Mouse (Mus musculus) CH12.LX (cell line): ENCODE data around the gene Krt18. TPM values are rescaled to one million over a fixed set of nuclear protein-coding genes. Genes with fewer than 3 reads are reported as not detected.
"Not testable (repeated sequence)": the region's sequence is repeated elsewhere in the genome, so short reads cannot be mapped to it uniquely, and the experiment has no call there.

Experiments
- DNase-seq: peaks from one replicate; pipeline ENCODE4 v3.0.0-alpha.2; 2013; ENCODE audit errors: extremely low read depth
- H3K27ac ChIP-seq: 2 replicates; pipeline ENCODE4 v1.5.1; 2012; ENCODE audit warnings: low read depth, mild to moderate bottlenecking, control low read depth, moderate library complexity; ENCODE audit not compliant: insufficient read depth
- H3K27me3 ChIP-seq: replicated peaks from 2 replicates; pipeline ENCODE3; 2012; ENCODE audit warnings: inconsistent platforms
- H3K36me3 ChIP-seq, 2 experiments: replicated peaks in 1 of 2; 2 replicates each; pipeline versions ENCODE3 to v1.6.1; 2012; ENCODE audit warnings: inconsistent platforms in 1 of 2, low read length in 1 of 2, mild to moderate bottlenecking in 1 of 2, mixed read lengths in 1 of 2, moderate library complexity in 1 of 2; ENCODE audit not compliant: control insufficient read depth in 1 of 2, insufficient read depth in 1 of 2
- H3K4me1 ChIP-seq, 2 experiments: 2 replicates each; pipeline ENCODE4 v1.6.1; 2012; ENCODE audit warnings: inconsistent platforms in 1 of 2, moderate library complexity in 1 of 2; ENCODE audit not compliant: insufficient read depth in 2 of 2, control insufficient read depth in 1 of 2
- H3K4me2 ChIP-seq: 2 replicates; pipeline ENCODE4 v1.6.1; 2012; ENCODE audit warnings: low read depth, mild to moderate bottlenecking, control low read depth; ENCODE audit not compliant: poor library complexity, insufficient read depth, severe bottlenecking
- H3K4me3 ChIP-seq, 3 experiments: fragments of 150-350 bp in 1 of 3; sonication (generic) in 1 of 3; replicated peaks in 1 of 3; 2 replicates each; pipeline versions ENCODE3 to v1.5.1; 2011 to 2012; ENCODE audit warnings: low read depth in 2 of 3, low read length in 2 of 3, mild to moderate bottlenecking in 2 of 3, moderate library complexity in 2 of 3, control low read depth in 1 of 3, improper control_type of control experiment in 1 of 3, inconsistent platforms in 1 of 3, mixed read lengths in 1 of 3; ENCODE audit not compliant: poor library complexity in 1 of 3
- H3K79me2 ChIP-seq: replicated peaks from 2 replicates; pipeline ENCODE4 v1.6.1; 2012; ENCODE audit warnings: mild to moderate bottlenecking, moderate library complexity; ENCODE audit not compliant: control insufficient read depth, poor library complexity, insufficient read depth, severe bottlenecking; ENCODE audit errors: extremely low read depth
- H3K9ac ChIP-seq: 2 replicates; pipeline ENCODE4 v1.6.1; 2012; ENCODE audit warnings: low read depth, mild to moderate bottlenecking, control low read depth, moderate library complexity; ENCODE audit not compliant: insufficient read depth
- H3K9me3 ChIP-seq: replicated peaks from 2 replicates; pipeline ENCODE3; 2012; ENCODE audit warnings: low read length, inconsistent platforms, mixed read lengths
- CTCF ChIP-seq, 2 experiments: IDR thresholded peaks in 1 of 2; conservative IDR thresholded peaks in 1 of 2; 2 replicates each; pipeline ENCODE4 v1.5.1; 2011 to 2012; ENCODE audit warnings: low read depth in 2 of 2, low read length in 2 of 2, improper control_type of control experiment in 1 of 2, inconsistent platforms in 1 of 2, mild to moderate bottlenecking in 1 of 2, moderate library complexity in 1 of 2
- MYC ChIP-seq: IDR thresholded peaks from 2 replicates; pipeline ENCODE4 v1.6.1; 2011; ENCODE audit warnings: low read depth, mild to moderate bottlenecking, improper control_type of control experiment, low read length
- POLR2A ChIP-seq: IDR thresholded peaks from 2 replicates; pipeline ENCODE4 v1.6.1; 2011; ENCODE audit warnings: low read depth, mild to moderate bottlenecking, improper control_type of control experiment, low read length
- RAD21 ChIP-seq: IDR thresholded peaks from 2 replicates; pipeline ENCODE4 v1.6.1; 2011; ENCODE audit warnings: low read depth, mild to moderate bottlenecking, low read length, improper control_type of control experiment, moderate library complexity
- ZNF384 ChIP-seq: IDR thresholded peaks from 2 replicates; pipeline ENCODE4 v1.6.1; 2012; ENCODE audit warnings: low read depth, low read length, improper control_type of control experiment, inconsistent platforms
- dilution Hi-C: fragments of 300-500 bp; cut with MboI; formaldehyde crosslinking; loops from 2 replicates; pipeline ENCODE4 v1.14.3; 2020; ENCODE audit warnings: low sequenced_read_pairs; ENCODE audit not compliant: extremely low pct_unique_long_range_greater_than_20kb, extremely low pct_ligation_motif_present
- in situ Hi-C: fragments of 300-500 bp; cut with MboI; formaldehyde crosslinking; loops from 3 replicates; pipeline ENCODE4 v1.14.3; 2019; ENCODE audit warnings: low sequenced_read_pairs, low pct_ligation_motif_present, low pct_unique_long_range_greater_than_20kb, mixed read lengths
- polyA plus RNA-seq: library from polyadenylated mRNA; unstranded; fragments of >175 nt; gene quantifications from 2 replicates; pipeline ENCODE4 v1.2.1, GENCODE M21; 2012; ENCODE audit warnings: low read depth; ENCODE audit not compliant: insufficient read length
- total RNA-seq, 2 experiments: library from RNA; depleted of rRNA; stranded (reverse); fragments of 300-350 nt in 1 of 2; fragments of >200 nt in 1 of 2; gene quantifications; 2 replicates each; pipeline ENCODE4 v1.2.3; 2012 to 2014

Gene Krt18
- total and polyA plus RNA-seq, 3 experiments = 0.21 TPM; not detected in 2

- peaks cover 36 to 75% of the 10 kb centered on the region in 2 experiments for H3K36me3 ChIP-seq
- H3K4me3 ChIP-seq, H3K27me3 ChIP-seq, H3K27ac ChIP-seq, dilution Hi-C loops, H3K9me3 ChIP-seq, DNase-seq, in situ Hi-C loops: not testable (repeated sequence)
- TF ChIP-seq ZNF384 (peak; percentile 64), MYC (peak; percentile 57; the same call in 1 of the 2 replicates), CTCF (conservative IDR thresholded peaks at IDR 0.05 in 1 of 2, IDR thresholded peaks at IDR 0.05 in 1 of 2; ENCODE audit: low read depth in 2 of 2, low read length in 2 of 2) (peak; percentile 3 to 30; a peak in 2 of 4 replicates)
- H3K9ac ChIP-seq = peak overlapping the region; percentile 28
- peaks cover 93% of the 10 kb centered on the region for H3K79me2 ChIP-seq
- H3K4me1 ChIP-seq = peaks cover 7 to 63% of the 10 kb centered on the region in 2 experiments
- H3K4me2 ChIP-seq = peak overlapping the region; percentile 51
Observed at GRCm38 (mm10) chr15:102079924-102080323, 51.9 kb downstream of the Krt18 start.

GRCm38 (mm10) chr15:102080429-102080828 lies 52.4 kb downstream of the Krt18 start:
- Histone ChIP-seq H3K9me3 (no peaks in the 10 kb centered on the region), H3K4me3 (no peak overlapping the region), H3K4me2 (peak overlapping the region; percentile 51), H3K27ac (0 out of 2 replicates have a peak overlapping the region, but pooled peaks have one; percentile 26), H3K36me3 (peaks cover 39 to 77% of the 10 kb centered on the region in 2 experiments), H3K9ac (peak overlapping the region; percentile 28; the same call in 1 of the 2 replicates), H3K79me2 (peaks cover 88% of the 10 kb centered on the region), H3K4me1 (peaks cover 7 to 65% of the 10 kb centered on the region in 2 experiments), H3K27me3 (no peaks in the 10 kb centered on the region)
- dilution Hi-C loops = no loop called here
- TF ChIP-seq POLR2A (0 out of 2 replicates have a peak, but pooled peaks have one; percentile 23), RAD21 (no peak; the same call in 1 of the 2 replicates), CTCF (conservative IDR thresholded peaks at IDR 0.05 in 1 of 2, IDR thresholded peaks at IDR 0.05 in 1 of 2; ENCODE audit: low read depth in 2 of 2, low read length in 2 of 2) (peak; percentile 16 to 45; a peak in 3 of 4 replicates)
- in situ Hi-C loops = no loop called here
- DNase-seq = peak; percentile 74

Other genes with a start within 250 kb of the Krt18 start
- gene Krt72, start 241.7 kb upstream of the Krt18 start, total RNA-seq (2012; rRNA removed) = not detected in 2 replicates
- not detected in 2 replicates for gene Krt72, start 241.7 kb upstream of the Krt18 start, total RNA-seq (2014; rRNA removed)
- not detected in 2 replicates for gene Krt72, start 241.7 kb upstream of the Krt18 start, polyA plus RNA-seq
- not detected in 2 replicates for gene Krt73, start 225.8 kb upstream of the Krt18 start, total RNA-seq (2012; rRNA removed)
- not detected in 2 replicates for gene Krt73, start 225.8 kb upstream of the Krt18 start, total RNA-seq (2014; rRNA removed)
- not detected in 2 replicates for gene Krt73, start 225.8 kb upstream of the Krt18 start, polyA plus RNA-seq
- not detected in 2 replicates for gene Krt2, start 210.0 kb upstream of the Krt18 start, total RNA-seq (2012; rRNA removed)
- not detected in 2 replicates for gene Krt2, start 210.0 kb upstream of the Krt18 start, total RNA-seq (2014; rRNA removed)
- gene Krt2, start 210.0 kb upstream of the Krt18 start, polyA plus RNA-seq = not detected in 2 replicates
- gene Krt1, start 177.4 kb upstream of the Krt18 start, total RNA-seq (2012; rRNA removed) = not detected in 2 replicates
- not detected in 2 replicates for gene Krt1, start 177.4 kb upstream of the Krt18 start, total RNA-seq (2014; rRNA removed)
- not detected in 2 replicates for gene Krt1, start 177.4 kb upstream of the Krt18 start, polyA plus RNA-seq
- not detected in 2 replicates for gene Krt77, start 158.5 kb upstream of the Krt18 start, total RNA-seq (2012; rRNA removed)
- gene Krt77, start 158.5 kb upstream of the Krt18 start, total RNA-seq (2014; rRNA removed) = not detected in 2 replicates
- gene Krt77, start 158.5 kb upstream of the Krt18 start, polyA plus RNA-seq = not detected in 2 replicates
- not detected in 2 replicates for gene Krt76, start 135.3 kb upstream of the Krt18 start, total RNA-seq (2012; rRNA removed)
- not detected in 2 replicates for gene Krt76, start 135.3 kb upstream of the Krt18 start, total RNA-seq (2014; rRNA removed)
- gene Krt76, start 135.3 kb upstream of the Krt18 start, polyA plus RNA-seq = not detected in 2 replicates
- not detected in 2 replicates for gene Krt4, start 103.4 kb upstream of the Krt18 start, total RNA-seq (2012; rRNA removed)
- gene Krt4, start 103.4 kb upstream of the Krt18 start, total RNA-seq (2014; rRNA removed) = not detected in 2 replicates
- not detected in 2 replicates for gene Krt4, start 103.4 kb upstream of the Krt18 start, polyA plus RNA-seq
- gene Krt79, start 87.9 kb upstream of the Krt18 start, total RNA-seq (2012; rRNA removed) = not detected in 2 replicates
- gene Krt79, start 87.9 kb upstream of the Krt18 start, total RNA-seq (2014; rRNA removed) = not detected in 2 replicates
- gene Krt79, start 87.9 kb upstream of the Krt18 start, polyA plus RNA-seq = not detected in 2 replicates
- not detected in 2 replicates for gene Krt78, start 73.9 kb upstream of the Krt18 start, total RNA-seq (2012; rRNA removed)
- gene Krt78, start 73.9 kb upstream of the Krt18 start, total RNA-seq (2014; rRNA removed) = not detected in 2 replicates
- not detected in 2 replicates for gene Krt78, start 73.9 kb upstream of the Krt18 start, polyA plus RNA-seq
- not detected in 2 replicates for gene Krt8, start 23.7 kb upstream of the Krt18 start, total RNA-seq (2012; rRNA removed)
- gene Krt8, start 23.7 kb upstream of the Krt18 start, total RNA-seq (2014; rRNA removed) = not detected in 2 replicates
- not detected in 2 replicates for gene Krt8, start 23.7 kb upstream of the Krt18 start, polyA plus RNA-seq
- gene Eif4b, start 45.6 kb downstream of the Krt18 start, total RNA-seq (2012; rRNA removed) = 507 and 555 TPM in 2 replicates
- 492 and 536 TPM in 2 replicates for gene Eif4b, start 45.6 kb downstream of the Krt18 start, total RNA-seq (2014; rRNA removed)
- gene Eif4b, start 45.6 kb downstream of the Krt18 start, polyA plus RNA-seq = 652 and 950 TPM in 2 replicates
- gene Tns2, start 72.2 kb downstream of the Krt18 start, total RNA-seq (2012; rRNA removed) = 0.08 and 0.13 TPM in 2 replicates
- not detected in 2 replicates for gene Tns2, start 72.2 kb downstream of the Krt18 start, total RNA-seq (2014; rRNA removed)
- gene Tns2, start 72.2 kb downstream of the Krt18 start, polyA plus RNA-seq = 0.34 and 0.49 TPM in 2 replicates
- 21.6 and 24.7 TPM in 2 replicates for gene Spryd3, start 108.1 kb downstream of the Krt18 start, total RNA-seq (2012; rRNA removed)
- gene Spryd3, start 108.1 kb downstream of the Krt18 start, total RNA-seq (2014; rRNA removed) = 19.6 and 21.5 TPM in 2 replicates
- 25.7 and 33.5 TPM in 2 replicates for gene Spryd3, start 108.1 kb downstream of the Krt18 start, polyA plus RNA-seq
- 0.38 TPM in 1 of 2 replicates, not detected in the other for gene Igfbp6, start 116.2 kb downstream of the Krt18 start, total RNA-seq (2012; rRNA removed)
- not detected in 2 replicates for gene Igfbp6, start 116.2 kb downstream of the Krt18 start, total RNA-seq (2014; rRNA removed)
- gene Igfbp6, start 116.2 kb downstream of the Krt18 start, polyA plus RNA-seq = not detected in 2 replicates
- gene Soat2, start 122.3 kb downstream of the Krt18 start, total RNA-seq (2012; rRNA removed) = 3.7 and 10.4 TPM in 2 replicates
- gene Soat2, start 122.3 kb downstream of the Krt18 start, total RNA-seq (2014; rRNA removed) = 0.09 and 0.28 TPM in 2 replicates
- gene Soat2, start 122.3 kb downstream of the Krt18 start, polyA plus RNA-seq = 0.56 and 0.65 TPM in 2 replicates
- gene Zfp740, start 175.1 kb downstream of the Krt18 start, total RNA-seq (2012; rRNA removed) = 30.5 and 32.1 TPM in 2 replicates
- 46.1 and 51.9 TPM in 2 replicates for gene Zfp740, start 175.1 kb downstream of the Krt18 start, total RNA-seq (2014; rRNA removed)
- 37.4 and 38.7 TPM in 2 replicates for gene Zfp740, start 175.1 kb downstream of the Krt18 start, polyA plus RNA-seq
- 2.8 and 4.7 TPM in 2 replicates for gene Csad, start 176.5 kb downstream of the Krt18 start, total RNA-seq (2012; rRNA removed)
- 3.6 and 3.7 TPM in 2 replicates for gene Csad, start 176.5 kb downstream of the Krt18 start, total RNA-seq (2014; rRNA removed)
- gene Csad, start 176.5 kb downstream of the Krt18 start, polyA plus RNA-seq = 3.8 and 4.2 TPM in 2 replicates
- 10.1 and 17.7 TPM in 2 replicates for gene Itgb7, start 203.8 kb downstream of the Krt18 start, total RNA-seq (2012; rRNA removed)
- 1.8 and 3.7 TPM in 2 replicates for gene Itgb7, start 203.8 kb downstream of the Krt18 start, total RNA-seq (2014; rRNA removed)
- 2.8 and 4.2 TPM in 2 replicates for gene Itgb7, start 203.8 kb downstream of the Krt18 start, polyA plus RNA-seq
- gene Rarg, start 229.3 kb downstream of the Krt18 start, total RNA-seq (2012; rRNA removed) = 0.64 and 0.76 TPM in 2 replicates
- gene Rarg, start 229.3 kb downstream of the Krt18 start, total RNA-seq (2014; rRNA removed) = 0.17 and 0.32 TPM in 2 replicates
- 0.63 and 0.76 TPM in 2 replicates for gene Rarg, start 229.3 kb downstream of the Krt18 start, polyA plus RNA-seq
- not detected in 2 replicates for gene Gm9918, start 242.4 kb downstream of the Krt18 start, total RNA-seq (2012; rRNA removed)
- not detected in 2 replicates for gene Gm9918, start 242.4 kb downstream of the Krt18 start, total RNA-seq (2014; rRNA removed)
- not detected in 2 replicates for gene Gm9918, start 242.4 kb downstream of the Krt18 start, polyA plus RNA-seq